Mouse (Mus musculus) lung, postnatal 25 days (tissue): Measurements from ENCODE around the gene Cd82.
A peak's percentile ranks its signal among the peaks of the same experiment; 100 is the strongest.

ENCODE experiments used
- DNase-seq: peaks from one replicate; pipeline ENCODE4 v3.0.0; 2022; ENCODE audit warnings: low spot score

Gene Cd82

DNA sequence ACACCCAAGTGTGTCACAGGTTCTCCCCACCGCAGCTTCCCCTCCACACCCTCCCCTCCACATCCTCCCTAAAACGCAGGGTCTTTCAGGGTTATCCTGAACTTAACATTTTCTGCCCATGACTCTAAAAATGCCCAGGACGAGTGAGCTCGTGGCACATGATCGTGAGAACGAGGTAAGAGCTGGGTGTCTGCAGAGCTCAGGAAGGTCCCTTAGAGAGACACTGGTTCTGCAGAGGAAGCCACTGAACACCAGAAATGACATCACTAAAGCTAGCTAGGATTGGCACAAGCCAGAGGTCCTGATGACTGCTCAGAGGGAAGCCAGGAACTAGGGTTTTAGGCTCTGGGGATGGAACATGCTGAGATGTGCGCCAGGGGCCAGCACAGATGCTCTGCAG, 18.7 kb downstream of the Cd82 start:
- no peak for DNase-seq

DNA sequence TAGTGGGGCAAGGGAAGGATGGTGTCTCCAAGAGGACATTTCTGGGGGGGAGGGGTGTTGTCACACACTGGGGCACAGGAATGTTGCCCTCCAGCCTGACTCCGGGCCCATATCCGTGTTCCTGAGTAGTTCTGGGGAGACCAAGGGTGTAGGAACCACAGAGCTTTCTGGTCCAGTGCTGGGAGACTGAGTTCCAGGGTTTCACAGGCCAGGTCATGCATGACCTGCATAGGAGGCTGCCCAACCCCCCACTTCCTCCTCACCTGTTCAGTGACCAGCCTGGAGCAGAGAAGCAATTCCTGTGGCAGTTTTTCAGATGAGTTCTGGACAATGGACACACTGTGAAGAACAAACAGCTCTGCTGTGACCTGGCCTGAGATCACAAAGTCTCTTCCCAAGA, 19.8 kb downstream of the Cd82 start:
- DNase-seq: no peak

DNA sequence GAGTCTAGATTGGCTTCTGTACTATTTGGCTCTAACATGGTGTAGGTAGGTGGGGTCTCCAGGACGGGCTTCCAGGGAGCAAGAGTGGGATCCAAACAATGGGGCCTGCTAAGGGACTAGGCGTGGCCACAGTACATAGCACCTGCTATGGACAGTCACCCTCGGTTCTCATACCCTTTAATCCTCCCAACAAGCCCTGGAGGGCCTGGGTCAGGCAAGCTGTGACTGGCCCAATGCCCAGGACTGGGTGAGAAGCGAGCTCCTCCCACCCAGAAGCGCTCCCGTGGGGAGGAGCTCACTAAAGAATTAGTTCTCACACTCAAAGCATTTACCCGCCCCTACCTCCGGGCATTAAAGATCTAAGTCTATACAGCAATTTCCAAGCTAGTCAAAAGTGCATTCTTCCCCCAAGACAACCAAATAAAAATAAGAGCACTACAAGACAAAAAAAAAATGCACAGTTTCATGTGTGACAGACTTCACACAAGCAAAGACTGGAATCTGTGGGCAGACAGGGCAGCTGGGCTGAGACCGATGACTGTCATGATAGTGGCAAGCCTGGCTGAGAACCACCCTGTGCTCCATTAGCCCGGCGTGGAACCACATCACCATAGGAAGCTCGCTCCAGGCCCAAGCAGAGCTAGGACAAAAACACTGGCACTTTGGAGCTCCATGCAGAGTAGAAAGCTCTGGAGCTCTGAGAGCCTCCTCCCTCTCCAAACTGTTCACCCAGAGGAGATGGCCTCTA, 23.0 kb downstream of the Cd82 start:
- DNase-seq: peak; percentile 56

DNA sequence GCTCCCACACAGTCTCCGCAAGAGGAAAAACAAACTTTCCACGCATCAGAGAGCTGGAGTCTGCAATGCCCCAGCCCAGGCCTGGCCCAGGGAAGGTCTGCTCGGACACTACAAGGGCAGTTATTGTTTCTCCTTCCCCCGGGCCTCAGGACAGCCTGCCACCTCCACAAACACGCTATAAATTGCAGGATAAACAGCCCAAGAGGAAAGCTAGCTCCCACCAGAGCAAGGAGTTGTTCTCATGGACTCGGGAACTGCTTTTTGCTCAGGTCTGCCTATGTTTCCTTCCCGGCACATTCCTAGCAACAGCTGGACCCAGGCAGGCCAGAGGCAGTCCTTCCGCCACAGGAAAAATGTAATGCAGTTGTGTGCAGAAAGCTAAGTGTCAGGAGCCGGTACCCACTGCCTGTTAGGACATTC, 23.6 kb downstream of the Cd82 start:
- DNase-seq: no peak

DNA sequence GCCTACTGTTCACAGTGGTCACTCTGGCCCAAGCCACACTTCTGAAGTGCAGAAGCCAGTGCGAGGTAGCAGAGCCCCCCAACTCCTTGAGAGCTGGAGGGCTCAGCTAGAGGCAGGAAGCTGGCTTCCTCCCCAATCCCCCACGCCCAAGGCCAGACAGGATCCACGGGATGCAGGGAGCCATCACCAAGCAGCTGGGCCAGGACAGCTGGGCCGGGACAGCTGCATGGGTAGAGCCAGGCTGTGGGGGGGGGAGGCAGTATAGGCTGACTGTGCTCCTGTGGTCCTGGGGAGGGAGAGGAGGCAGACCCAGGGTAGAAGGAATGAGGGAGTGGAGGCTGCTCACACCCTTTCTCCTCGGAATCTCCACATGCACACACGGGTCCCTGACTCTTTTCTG, 24.6 kb downstream of the Cd82 start:
- no peak for DNase-seq

DNA sequence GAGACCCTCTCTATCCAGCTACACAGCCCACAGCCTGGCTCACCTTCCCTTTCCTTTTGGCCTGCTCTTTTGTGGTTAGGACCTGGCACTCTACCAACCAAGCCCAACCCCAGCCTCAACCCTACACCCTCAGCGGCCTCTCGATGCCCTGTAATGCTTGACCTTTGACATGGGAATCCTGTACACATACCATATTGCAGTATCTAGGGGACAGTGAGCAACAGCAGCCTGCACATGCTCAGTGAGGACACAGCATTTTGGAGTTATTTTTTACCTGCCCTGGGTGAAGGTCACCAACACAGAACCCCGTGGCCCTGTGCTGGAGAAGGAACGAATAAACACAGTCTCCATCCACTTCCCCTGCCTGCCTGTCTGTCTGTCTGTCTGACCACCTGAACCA, 27.4 kb downstream of the Cd82 start:
- no peak for DNase-seq

DNA sequence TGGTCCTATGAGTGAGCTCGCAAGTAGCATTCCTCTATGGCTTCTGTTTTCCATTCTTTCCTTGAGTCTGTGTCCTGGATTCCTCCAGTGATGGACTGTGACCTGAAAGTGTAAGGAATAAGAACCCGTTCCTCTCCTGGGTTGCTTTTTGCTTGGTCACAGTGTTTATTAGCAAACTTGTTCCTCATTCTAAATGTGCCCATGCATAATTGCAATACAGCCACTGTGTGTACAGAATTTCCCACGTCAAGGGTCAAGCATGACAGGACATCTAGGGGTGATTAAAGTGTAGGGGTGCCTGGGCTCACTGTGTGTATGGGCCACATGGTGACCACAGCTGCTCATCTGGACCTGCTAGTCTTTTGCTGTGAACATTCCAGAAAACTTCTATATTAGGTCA, 28.0 kb downstream of the Cd82 start:
- no peak for DNase-seq

DNA sequence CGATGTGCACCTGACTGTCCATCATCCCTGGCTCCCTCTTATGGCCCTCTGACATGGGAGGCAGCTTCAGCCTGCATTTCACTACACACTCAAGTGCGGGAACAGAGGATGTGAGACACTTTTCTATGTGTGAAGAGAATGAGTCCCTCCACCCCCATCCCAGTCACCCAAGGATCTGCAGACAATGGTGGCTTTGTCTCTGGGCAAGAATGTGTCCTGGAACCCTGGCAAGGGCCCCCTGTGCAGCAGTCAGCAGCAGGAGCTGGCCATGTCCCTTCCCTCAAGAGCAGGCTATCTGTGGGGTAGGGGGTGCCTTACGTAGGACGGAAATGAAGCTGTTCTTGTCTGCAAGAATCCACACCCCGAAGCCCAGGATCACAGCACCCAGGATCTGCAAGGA, 29.4 kb downstream of the Cd82 start:
- no peak for DNase-seq

DNA sequence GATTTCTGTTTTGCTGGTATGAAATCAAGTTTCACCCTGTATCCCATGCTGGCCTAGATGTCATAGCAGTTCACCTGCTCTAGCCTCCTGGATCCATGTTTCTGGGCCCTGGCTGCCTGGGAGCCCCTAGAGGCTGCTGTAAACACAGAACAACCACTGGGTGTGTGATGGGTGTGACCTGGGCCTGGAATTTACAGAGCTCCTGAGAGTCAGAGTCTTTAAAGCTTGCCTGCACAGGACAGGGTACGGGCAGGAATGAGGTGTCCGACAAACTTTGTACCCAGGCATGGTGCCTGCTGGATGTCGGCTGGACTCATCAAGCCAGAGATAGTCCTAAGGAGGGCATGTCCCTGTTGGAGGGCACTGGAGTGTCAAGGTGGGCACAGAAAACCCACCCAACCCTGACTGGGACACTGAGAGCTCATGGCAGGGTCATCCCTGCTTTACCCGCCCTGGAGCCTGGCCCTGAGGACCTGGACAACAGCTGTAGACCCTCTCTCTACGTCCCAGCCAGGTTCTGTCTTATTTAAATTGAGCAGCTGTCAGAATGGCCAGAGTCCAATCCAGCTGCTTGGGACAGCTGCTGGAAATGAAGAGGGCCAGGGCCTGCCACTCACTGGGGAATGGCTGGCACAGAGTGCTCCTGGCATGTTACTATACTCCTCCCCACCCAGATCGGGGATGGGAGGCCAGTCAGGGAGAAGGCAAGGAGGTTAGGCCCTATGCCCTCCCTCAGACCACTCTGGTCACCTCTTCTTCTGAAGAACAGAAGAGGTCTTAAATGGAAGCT, 30.1 kb downstream of the Cd82 start:
- no peak for DNase-seq

DNA sequence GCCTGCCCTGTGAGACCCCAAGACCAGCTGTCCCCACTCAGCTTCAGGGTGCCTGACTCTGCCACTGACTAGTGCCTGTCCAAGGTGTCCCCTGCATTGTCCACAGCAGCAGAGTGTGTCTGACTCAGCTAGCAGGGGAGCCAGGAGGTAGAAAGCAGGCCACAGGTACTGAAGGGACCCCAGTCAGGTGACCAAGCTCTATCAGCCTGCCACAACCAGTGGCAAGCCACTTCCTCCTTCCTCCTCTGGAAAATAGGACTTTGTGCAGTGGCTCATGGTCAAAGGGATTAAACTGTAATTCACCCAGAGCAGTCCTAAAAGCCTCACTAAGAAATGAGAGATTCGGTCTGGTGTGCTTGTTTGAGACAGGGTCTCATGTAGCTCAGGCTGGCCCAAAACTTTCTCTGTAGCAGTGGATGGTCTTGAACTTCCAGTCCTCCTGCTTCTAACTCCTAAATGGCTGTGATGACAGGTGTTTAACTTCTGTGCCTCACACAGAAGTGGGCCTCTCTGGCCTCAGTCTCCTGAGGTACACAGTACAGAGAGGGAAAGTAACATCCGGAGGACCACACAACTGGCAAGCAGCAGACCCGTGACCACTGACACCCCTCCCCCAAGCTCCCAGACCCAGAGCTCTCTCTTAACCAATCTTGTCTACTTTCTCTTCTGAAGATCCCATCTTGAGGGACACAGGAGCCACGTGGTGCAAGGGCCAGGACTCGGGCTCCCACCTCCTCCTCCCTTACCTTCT, 31.2 kb downstream of the Cd82 start:
- DNase-seq: no peak

DNA sequence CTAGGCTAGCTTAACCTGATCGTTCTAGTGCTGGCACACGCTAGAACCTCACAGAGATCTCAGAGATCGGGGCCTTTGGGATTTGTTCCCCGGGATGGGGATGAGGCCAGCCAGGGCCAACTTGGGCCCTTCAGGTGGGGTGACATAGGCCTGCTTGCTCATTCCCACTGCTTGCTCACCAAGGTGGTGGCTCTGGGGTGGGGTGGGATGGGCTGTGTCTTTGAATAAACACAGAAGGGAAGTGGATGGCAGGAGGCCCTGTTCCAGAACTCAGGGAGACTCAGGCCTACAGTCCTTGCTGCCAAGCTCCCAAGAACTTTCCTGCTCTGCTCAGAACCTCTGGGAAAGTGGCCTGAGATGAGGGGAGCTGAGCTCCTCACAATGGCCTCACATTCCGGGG, 31.9 kb downstream of the Cd82 start:
- DNase-seq: no peak

DNA sequence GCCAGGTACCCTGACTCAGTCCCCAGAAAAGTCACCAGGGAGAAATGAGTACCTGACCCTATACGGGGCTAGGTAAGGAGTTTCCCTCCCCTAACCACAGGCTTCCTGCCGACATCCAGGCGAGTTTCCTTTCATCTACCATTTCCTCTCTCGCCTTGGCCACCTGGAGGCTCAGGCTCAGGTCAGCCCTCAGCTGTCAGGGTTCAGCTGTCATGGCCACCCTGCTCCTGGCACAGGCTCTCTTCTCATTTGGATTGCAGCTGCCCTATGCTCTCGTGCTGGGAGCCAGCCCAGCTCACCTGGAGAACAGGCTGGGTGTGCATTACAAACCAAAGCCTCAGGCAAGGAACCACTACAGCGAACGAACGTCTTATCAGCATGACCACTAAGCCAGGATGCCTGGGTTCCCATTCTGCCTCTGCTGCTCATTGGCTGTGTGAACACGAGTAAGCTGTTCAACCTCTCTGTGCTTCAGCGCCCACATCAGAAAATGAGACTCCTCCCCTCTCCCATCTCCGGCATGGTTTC, 34.9 kb downstream of the Cd82 start:
- no peak for DNase-seq

DNA sequence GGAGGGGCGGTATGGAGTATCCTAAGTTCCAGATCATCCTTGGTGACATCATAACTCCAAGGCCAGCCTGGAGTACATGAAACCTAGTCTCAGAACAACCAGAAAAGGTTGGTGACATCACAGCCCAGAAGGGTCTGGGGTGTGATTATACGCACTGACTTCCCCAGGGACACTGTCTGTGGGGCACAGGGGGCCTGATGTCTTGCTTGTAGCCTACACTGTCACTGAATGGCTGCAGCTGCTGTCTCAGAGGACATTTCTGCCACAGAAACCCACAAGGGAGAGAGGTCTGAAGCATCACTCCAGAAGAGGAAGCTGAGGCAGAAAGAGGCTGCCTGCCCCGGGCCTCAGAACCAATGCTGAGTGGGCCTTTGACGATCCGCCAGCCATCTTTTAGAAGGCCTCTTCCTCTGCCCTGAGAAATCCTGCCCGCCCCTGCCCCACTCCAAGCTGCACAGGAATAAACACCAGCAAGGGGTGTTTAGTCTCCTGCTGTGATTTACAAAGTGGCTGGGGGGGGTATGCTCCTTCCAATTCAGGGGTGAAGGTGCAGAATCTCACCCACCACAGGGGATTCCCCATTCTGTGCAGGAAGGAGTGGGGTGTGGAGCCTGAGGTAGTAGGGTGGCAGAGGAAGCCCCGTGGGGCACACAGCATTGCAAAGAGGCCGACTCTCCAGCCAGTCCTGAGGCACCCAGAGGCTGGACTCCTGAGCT, 35.8 kb downstream of the Cd82 start:
- DNase-seq: no peak

DNA sequence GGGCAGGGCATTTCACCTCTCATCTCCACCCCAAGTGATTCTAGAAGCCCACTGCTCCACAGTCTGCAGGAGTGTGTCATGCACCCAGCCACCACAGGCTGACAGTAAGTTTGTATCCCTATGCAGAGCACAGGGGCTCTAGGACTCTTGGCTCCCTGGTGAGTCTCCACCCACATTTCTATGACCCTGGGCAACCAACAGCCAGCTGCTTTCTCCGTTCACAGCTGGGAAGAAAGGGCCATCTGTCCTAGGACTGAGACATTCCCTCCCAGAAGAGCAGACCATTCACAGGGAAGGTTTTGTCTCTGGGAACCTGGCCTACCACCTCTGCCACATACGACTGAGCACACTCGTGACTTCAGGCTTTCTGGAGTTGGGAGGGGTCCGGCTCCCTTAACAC, 37.1 kb downstream of the Cd82 start:
- no peak for DNase-seq

DNA sequence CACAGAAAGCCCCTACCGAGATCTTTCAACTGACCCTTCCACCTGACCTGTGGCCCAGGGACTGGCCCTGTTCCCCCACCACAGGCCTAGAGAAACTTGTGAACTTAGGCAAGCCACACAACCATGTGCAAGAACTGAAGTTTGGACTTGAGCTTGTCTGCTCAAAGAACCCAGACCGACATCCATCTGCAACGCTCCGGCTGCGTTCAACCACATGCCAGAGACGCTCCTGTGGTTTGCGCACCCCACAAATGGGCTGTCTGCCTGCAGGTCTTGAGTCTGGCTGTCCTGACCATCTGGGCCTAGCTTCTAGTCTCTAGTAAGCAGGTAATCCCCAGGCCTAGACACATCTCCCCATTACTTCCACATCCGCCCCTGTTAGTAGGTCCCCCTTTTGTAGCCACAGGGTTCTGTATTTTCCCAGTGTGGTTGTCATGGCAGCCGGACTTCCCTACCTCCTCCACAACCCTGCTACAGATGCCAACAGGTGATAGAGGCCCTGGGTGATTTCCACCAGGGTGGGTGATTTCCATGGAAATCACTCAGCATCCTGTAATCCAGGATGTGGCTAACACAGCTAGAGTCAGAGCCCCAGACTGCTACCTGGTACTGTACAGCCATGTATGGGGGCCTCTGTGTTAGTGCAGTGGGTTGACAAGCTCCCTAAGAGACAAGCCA, 38.5 kb downstream of the Cd82 start:
- DNase-seq: no peak

DNA sequence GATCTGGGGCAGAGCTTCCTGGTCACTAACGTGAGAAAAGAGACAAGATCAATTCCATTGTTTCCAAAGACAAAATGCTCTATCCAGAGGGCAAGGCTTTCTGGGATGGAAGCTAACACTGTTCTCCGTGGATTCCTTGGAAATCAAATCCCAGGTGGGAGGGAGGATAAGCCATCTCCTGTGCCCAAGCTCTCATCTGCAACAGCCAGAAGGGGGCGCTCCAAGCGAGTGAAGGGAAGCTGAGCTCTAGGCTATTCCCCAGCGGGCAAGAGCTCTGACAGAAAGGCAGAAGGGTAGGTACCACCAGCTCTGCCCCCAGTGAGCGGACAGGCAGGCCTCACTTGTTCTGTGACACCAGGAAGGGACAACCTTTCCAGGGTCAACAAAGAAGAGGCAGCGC, 41.6 kb downstream of the Cd82 start:
- DNase-seq: peak; percentile 80

DNA sequence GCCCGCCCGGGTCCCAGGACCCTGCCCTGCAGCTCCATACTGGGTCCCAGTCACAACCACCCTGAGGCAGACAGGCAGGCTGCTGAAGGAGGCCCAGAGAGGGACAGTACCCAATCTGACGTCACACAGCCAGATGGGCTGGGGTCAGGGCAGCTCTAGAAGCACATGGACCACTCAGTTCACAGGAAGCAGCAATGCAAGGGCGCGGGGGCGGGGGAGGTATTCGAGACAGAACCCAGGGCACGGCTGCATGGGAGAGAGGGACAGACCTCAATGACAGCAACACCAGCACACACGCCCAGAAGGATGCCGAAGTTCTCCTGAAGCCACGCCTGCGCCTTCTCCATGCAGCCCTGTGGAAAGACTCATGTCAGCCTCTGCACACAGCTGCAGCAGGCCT, 43.0 kb downstream of the Cd82 start:
- no peak for DNase-seq

DNA sequence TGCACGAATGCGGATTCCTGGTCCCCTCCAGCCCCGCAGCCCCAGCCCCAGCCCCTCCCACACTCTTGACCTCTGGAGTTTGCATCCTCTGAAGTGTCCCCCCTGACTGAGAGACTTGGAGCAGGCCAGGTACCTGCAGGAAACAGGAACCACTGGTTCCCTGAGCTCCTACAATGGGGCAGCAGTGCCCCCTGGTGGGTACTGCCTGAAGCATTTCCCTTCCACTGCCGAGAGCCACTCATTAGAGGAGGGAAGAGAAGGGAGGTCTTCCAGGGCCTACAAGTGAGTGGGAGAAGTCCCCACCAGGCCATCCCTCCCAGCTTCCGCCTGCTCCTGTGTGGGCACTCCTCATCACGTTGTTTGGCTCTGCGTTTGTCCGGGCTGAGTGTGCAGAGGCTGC, 44.5 kb downstream of the Cd82 start:
- DNase-seq: peak; percentile 69

DNA sequence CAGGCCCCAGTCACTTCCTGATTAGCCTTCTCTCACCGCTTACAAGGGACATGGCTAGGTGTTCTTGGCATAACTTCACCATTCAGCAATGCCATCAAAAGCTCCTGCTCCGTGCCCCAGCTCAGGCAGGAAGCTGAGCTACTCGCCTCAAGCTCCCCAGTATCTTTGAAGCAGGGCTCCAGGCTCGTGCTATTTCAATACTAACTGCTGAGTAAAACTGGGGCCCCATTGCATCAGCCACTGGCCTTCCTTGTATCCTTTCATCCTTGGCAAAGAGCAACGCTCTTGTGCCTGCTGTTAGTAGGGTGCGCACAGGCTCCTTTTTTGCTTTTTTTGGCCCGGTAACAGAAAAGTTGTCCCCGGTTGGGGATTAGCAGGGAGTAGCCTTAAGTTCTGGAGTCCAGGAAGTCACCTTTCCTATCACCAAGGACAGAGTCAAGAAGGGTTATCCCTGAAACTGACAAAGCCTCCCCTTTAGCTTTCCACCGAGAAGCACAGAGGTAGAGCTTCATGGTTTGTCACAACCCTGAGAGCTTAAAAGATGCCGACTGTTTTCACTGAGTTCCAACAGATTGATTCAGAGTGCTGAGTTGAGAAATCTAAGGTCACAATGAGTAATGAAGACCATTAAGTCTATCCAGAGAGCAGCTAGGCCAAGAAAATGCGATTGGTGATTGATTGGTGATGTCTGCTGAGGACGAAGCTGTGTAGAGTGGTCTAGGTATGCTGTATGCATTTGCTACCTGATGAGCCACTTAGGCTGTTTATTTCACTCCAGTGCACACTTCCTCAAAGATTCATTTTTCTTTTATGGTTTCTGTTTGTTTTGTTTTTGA, 45.8 kb downstream of the Cd82 start:
- no peak for DNase-seq

DNA sequence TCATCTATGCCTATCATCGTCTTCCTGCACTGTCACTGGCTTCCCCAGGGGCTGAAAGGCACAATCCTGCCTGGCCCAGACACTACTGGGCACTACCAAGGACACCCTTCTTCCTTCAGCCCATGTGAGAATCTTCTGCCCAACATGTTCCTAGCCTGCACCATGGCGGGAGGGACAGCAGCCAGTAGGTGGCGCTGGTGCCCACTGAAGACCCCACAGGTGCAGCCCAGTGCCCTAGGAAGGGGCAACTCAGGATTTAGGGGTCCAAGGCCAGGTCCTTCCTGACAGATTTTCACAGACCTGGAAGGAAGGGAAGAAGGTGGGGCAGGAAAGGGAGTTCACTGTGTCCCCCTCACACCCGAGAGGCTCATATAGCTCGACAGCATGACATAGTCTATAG, 47.7 kb downstream of the Cd82 start:
- DNase-seq: no peak

DNA sequence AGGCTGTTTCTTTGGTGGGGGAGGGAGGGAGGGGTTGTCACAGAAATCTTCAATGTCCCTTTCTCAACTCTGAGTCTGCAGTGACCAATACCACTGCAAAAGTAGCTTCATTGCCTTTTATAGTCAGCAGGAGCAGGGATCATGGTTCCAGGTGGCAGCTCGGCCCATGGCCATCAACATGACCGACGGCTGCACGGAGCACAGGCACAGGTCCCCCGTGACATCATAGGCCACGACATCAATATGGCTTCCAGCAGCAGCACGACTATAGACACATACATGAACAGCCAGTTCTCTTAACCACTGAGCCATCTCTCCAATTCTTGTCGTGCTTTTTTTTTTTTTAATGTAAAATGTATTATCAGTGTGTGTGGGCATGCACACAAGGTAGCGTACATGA, 48.8 kb downstream of the Cd82 start:
- DNase-seq: no peak
